Mouse (Mus musculus): ENCODE results near the gene Hist1h1e.

Hist1h1e gene

DNA sequence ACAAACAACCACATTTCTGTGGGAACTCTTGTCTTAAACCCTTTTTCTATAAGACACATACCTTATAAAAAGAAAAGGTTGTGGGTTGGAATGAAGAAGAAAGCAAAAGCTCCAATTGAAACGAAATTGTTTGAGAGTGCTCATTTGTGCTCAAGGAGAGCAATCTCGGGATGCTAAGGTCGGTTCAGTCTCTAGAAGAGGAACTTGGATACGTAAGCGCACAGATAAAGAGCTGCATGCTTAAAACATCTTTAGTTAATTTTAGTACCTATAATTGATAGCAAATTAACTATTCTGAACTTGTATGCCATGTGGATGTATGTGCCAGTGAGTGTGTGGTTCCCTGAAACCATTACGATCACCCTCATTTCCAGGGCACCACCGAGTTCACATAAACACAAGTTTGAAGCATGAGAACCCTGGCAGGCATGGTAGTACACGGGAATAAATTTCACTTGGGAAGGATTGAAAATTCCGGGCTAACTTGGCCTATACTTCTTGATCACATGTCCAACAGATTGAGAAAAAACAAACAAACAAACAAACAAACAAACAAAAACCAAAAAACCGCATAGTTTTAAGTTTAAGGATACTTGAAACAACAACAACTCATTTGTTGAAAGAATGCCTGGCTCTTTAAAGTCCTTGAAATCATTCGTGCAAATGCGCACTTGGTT, 2.2 kb downstream of the Hist1h1e start:
- Histone ChIP-seq H3K36me3 (ENCODE audit: insufficient read depth, low read length) (no peaks in the 10 kb centered on the region), H3K4me1 (replicated peaks; ENCODE audit: low read depth, low read length) (peaks cover 28% of the 10 kb centered on the region), H3K27me3 (ENCODE audit: insufficient read depth, low read length) (peaks cover 28% of the 10 kb centered on the region), H3K4me3 (replicated peaks; ENCODE audit: low read length) (peak overlapping the region; percentile 82), H3K9me3 (ENCODE audit: low read length) (no peaks in the 10 kb centered on the region)
- no peak for TF ChIP-seq POU5F1 (IDR thresholded peaks at IDR 0.05; ENCODE audit: borderline replicate concordance, low read length)
- TF ChIP-seq NANOG (IDR thresholded peaks at IDR 0.05; ENCODE audit: borderline replicate concordance, low read length) = no peak

DNA sequence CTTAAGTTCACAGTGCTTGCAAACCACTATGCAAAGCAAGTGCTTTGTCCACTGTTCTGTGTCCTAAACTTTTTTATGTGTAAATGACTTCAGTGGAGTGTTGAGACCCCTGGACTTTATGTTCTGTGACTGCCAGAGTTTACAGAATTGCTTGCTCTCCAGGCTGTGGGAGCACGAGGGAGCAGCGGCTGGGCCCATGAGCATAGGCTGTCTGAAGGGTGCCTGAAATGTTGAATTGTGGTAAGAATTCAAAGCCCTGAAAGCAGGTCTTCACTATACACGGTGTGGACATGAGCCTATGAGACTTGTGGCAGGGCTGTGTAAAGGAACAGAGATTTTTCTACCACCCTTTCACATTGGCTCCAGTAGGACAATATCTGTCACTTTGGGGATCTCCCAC, 10.7 kb downstream of the Hist1h1e start:
- Histone ChIP-seq H3K4me3 (replicated peaks; ENCODE audit: low read length) (no peak overlapping the region), H3K27me3 (ENCODE audit: insufficient read depth, low read length) (no peaks in the 10 kb centered on the region), H3K4me1 (replicated peaks; ENCODE audit: low read depth, low read length) (no peaks in the 10 kb centered on the region), H3K36me3 (ENCODE audit: insufficient read depth, low read length) (no peaks in the 10 kb centered on the region), H3K9me3 (ENCODE audit: low read length) (no peaks in the 10 kb centered on the region)
- TF ChIP-seq POU5F1 (IDR thresholded peaks at IDR 0.05; ENCODE audit: borderline replicate concordance, low read length) = no peak
- no peak for TF ChIP-seq CTCF (conservative IDR thresholded peaks at IDR 0.05; ENCODE audit: low read length)
- TF ChIP-seq NANOG (IDR thresholded peaks at IDR 0.05; ENCODE audit: borderline replicate concordance, low read length) = no peak

DNA sequence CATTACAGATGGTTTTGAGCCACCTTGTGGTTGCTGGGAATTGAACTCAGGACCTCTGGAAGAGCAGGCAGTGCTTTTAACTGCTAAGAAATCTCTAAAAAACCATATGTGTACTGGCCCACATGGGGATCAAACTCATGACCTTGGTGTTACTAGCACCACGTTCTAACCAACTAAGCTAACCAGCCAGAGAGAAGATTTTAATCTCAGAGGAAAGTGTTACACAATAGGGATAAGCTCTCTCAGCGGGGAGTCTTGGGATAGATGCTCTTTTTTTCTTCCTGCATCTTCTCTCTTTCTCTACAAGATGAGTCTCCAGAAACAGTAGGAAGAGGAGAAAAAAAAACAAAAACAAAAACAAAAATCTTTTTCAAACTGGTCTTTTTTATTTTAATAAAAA, 12.0 kb downstream of the Hist1h1e start:
- Histone ChIP-seq H3K36me3 (ENCODE audit: insufficient read depth, low read length) (no peaks in the 10 kb centered on the region), H3K9me3 (ENCODE audit: low read length) (no peaks in the 10 kb centered on the region), H3K27me3 (ENCODE audit: insufficient read depth, low read length) (no peaks in the 10 kb centered on the region), H3K4me1 (replicated peaks; ENCODE audit: low read depth, low read length) (no peaks in the 10 kb centered on the region), H3K4me3 (replicated peaks; ENCODE audit: low read length) (no peak overlapping the region)
- no peak for TF ChIP-seq CTCF (conservative IDR thresholded peaks at IDR 0.05; ENCODE audit: low read length)
- TF ChIP-seq NANOG (IDR thresholded peaks at IDR 0.05; ENCODE audit: borderline replicate concordance, low read length) = no peak
- TF ChIP-seq POU5F1 (IDR thresholded peaks at IDR 0.05; ENCODE audit: borderline replicate concordance, low read length) = no peak

DNA sequence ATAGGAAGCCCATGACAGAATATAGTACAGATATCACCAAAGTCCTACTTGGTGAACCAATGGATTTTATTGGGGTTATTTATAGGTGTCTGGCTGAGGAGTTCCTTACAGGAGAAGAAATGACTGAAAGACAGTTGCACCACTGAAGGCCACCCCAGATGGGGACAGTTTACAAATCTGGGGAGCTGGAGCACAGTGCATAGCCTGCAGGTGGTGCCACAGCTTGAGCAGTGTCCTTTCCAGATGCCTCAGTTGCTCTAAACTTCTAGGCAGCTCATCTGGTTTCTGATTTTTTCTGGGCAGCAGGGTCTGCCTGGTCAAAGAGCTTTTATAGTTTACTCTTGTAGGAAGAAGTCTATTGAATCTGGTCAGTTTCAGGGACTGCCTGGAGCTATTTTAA, 12.5 kb downstream of the Hist1h1e start:
- Histone ChIP-seq H3K4me1 (replicated peaks; ENCODE audit: low read depth, low read length) (no peaks in the 10 kb centered on the region), H3K4me3 (replicated peaks; ENCODE audit: low read length) (no peak overlapping the region), H3K36me3 (ENCODE audit: insufficient read depth, low read length) (no peaks in the 10 kb centered on the region), H3K27me3 (ENCODE audit: insufficient read depth, low read length) (peaks cover 3% of the 10 kb centered on the region; the same call in 1 of the 2 replicates), H3K9me3 (ENCODE audit: low read length) (no peaks in the 10 kb centered on the region)
- TF ChIP-seq CTCF (conservative IDR thresholded peaks at IDR 0.05; ENCODE audit: low read length) = no peak
- TF ChIP-seq NANOG (IDR thresholded peaks at IDR 0.05; ENCODE audit: borderline replicate concordance, low read length) = no peak
- no peak for TF ChIP-seq POU5F1 (IDR thresholded peaks at IDR 0.05; ENCODE audit: borderline replicate concordance, low read length)

DNA sequence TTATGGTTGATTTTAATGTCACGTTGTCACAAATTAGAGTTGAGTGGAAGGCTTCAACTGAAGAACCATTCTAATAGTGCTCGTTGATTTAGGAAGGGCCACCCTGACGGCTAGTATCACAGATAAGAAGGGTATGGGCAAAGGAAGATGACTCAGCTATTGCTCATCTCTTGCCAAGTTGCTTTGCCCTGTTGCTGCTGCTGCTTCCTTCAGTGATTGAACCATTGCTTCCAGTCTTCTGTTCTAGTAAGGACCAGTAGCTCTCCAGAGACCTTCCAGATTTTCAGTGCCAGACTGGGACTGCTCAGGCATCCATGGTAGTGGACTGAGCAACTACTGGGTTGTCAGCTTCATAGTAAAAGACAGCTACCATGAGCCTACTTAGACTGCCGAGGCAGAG, 13.1 kb downstream of the Hist1h1e start:
- Histone ChIP-seq H3K27me3 (ENCODE audit: insufficient read depth, low read length) (peaks cover 3% of the 10 kb centered on the region; the same call in 1 of the 2 replicates), H3K4me1 (replicated peaks; ENCODE audit: low read depth, low read length) (no peaks in the 10 kb centered on the region), H3K4me3 (replicated peaks; ENCODE audit: low read length) (no peak overlapping the region), H3K36me3 (ENCODE audit: insufficient read depth, low read length) (no peaks in the 10 kb centered on the region), H3K9me3 (ENCODE audit: low read length) (no peaks in the 10 kb centered on the region)
- TF ChIP-seq POU5F1 (IDR thresholded peaks at IDR 0.05; ENCODE audit: borderline replicate concordance, low read length) = no peak
- TF ChIP-seq NANOG (IDR thresholded peaks at IDR 0.05; ENCODE audit: borderline replicate concordance, low read length) = no peak
- TF ChIP-seq CTCF (conservative IDR thresholded peaks at IDR 0.05; ENCODE audit: low read length) = no peak

DNA sequence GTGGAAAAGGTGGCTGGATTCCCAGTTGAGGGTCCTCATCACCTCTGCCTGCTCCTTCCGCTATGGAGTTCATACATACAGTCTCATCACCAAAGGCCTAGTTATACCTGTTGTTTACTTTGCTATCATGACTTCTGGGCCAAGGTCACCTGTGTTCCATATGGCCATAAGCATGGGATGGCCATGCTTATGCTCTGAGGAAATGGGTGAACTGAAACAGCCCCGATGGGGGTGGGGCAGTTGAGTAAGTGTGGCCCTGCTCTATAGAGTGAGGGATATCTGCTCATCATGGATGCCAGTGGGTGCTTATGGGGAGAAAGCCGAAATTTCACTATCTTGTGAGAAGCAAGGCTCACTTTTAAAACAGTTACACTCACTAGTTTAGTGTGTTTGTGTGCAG, 17.3 kb downstream of the Hist1h1e start:
- Histone ChIP-seq H3K4me3 (replicated peaks; ENCODE audit: low read length) (no peak overlapping the region), H3K36me3 (ENCODE audit: insufficient read depth, low read length) (no peaks in the 10 kb centered on the region), H3K9me3 (ENCODE audit: low read length) (no peaks in the 10 kb centered on the region)

DNA sequence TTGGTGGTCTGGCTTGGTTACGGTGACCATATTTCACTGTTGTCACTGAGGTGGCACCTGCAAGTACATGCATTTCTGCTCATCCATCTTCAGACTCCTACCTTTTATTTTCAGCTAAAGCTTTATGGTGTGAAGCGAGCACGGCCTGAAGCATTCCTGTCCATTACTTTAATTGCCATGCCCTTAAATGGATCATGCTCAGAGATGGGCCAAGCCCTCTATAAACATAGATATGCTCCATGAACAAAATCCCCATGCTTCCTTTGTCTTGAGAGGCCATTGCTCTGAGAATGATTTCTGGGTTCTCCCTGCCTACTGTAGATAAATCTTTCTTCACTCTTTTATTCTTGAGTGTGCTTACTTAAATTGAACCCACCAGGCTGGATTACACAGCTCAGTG, 17.9 kb downstream of the Hist1h1e start:
- no peak overlapping the region for H3K4me3 ChIP-seq (replicated peaks; ENCODE audit: low read length)
- TF ChIP-seq NANOG (IDR thresholded peaks at IDR 0.05; ENCODE audit: borderline replicate concordance, low read length) (no peak), CTCF (conservative IDR thresholded peaks at IDR 0.05; ENCODE audit: low read length) (no peak), POU5F1 (IDR thresholded peaks at IDR 0.05; ENCODE audit: borderline replicate concordance, low read length) (no peak)
- no peaks in the 10 kb centered on the region for H3K9me3 ChIP-seq (ENCODE audit: low read length)

More for the DNA sequence above, 17.3 kb downstream of the Hist1h1e start:
- Histone ChIP-seq H3K4me1 (replicated peaks; ENCODE audit: low read depth, low read length) (no peaks in the 10 kb centered on the region), H3K27me3 (ENCODE audit: insufficient read depth, low read length) (peaks cover 6% of the 10 kb centered on the region; the same call in 1 of the 2 replicates)
- no peak for TF ChIP-seq NANOG (IDR thresholded peaks at IDR 0.05; ENCODE audit: borderline replicate concordance, low read length)
- TF ChIP-seq CTCF (conservative IDR thresholded peaks at IDR 0.05; ENCODE audit: low read length) = no peak
- no peak for TF ChIP-seq POU5F1 (IDR thresholded peaks at IDR 0.05; ENCODE audit: borderline replicate concordance, low read length)

DNA sequence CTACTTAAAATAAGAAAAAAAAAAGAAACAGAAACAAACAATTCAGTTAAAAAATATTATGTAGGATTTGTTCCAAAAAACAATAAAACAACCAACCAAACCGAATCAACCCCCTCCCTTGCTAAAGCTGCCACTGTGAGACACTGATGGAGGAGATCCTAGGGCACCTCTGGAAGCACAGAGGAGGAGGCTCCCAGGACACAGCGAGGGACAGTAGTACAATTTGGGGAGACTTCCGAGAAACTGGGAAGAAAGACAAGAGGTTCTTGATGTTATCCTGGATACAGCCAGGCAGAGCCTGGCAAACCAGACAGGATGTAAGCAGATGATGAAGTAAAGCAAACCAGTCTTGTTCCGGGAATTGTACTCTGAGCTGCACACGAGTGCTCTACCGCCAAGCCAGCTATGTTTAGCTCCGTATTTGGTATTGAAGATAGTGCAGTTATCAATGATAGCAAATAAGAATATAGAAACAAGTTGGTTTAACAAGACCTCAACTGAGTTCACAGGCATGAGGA, 19.1 kb downstream of the Hist1h1e start:
- H3K9me3 ChIP-seq (ENCODE audit: low read length) = no peaks in the 10 kb centered on the region
- H3K4me1 ChIP-seq (replicated peaks; ENCODE audit: low read depth, low read length) = no peaks in the 10 kb centered on the region
- TF ChIP-seq NANOG (IDR thresholded peaks at IDR 0.05; ENCODE audit: borderline replicate concordance, low read length) = no peak
- no peak for TF ChIP-seq POU5F1 (IDR thresholded peaks at IDR 0.05; ENCODE audit: borderline replicate concordance, low read length)
- no peak for TF ChIP-seq CTCF (conservative IDR thresholded peaks at IDR 0.05; ENCODE audit: low read length)

More for the DNA sequence above, 17.9 kb downstream of the Hist1h1e start:
- Histone ChIP-seq H3K4me1 (replicated peaks; ENCODE audit: low read depth, low read length) (no peaks in the 10 kb centered on the region), H3K36me3 (ENCODE audit: insufficient read depth, low read length) (no peaks in the 10 kb centered on the region), H3K27me3 (ENCODE audit: insufficient read depth, low read length) (peaks cover 6% of the 10 kb centered on the region; the same call in 1 of the 2 replicates)

More for the DNA sequence above, 19.1 kb downstream of the Hist1h1e start:
- no peaks in the 10 kb centered on the region for H3K36me3 ChIP-seq (ENCODE audit: insufficient read depth, low read length)
- H3K27me3 ChIP-seq (ENCODE audit: insufficient read depth, low read length) = peaks cover 6% of the 10 kb centered on the region; the same call in 1 of the 2 replicates
- no peak overlapping the region for H3K4me3 ChIP-seq (replicated peaks; ENCODE audit: low read length)
